Mouse (Mus musculus) spleen, adult 10 weeks (tissue): ENCODE results near the gene Nod2. TPM values are rescaled to one million over a fixed set of nuclear protein-coding genes. Genes with fewer than 3 reads are reported as not detected.

Experiments
- polyA plus RNA-seq: library from polyadenylated mRNA; stranded (reverse); fragments of 350-450 nt; fragmentation: Illumina TruSeq; extraction: RNeasy Lipid Tissue Mini Kit (QIAGEN cat#74804); gene quantifications from one replicate; pipeline ENCODE4 v1.2.3, GENCODE M21; 2015; ENCODE audit warnings: low replicate concordance; ENCODE audit not compliant: insufficient read depth

Gene Nod2
- 2.9 TPM for polyA plus RNA-seq

GRCm38 (mm10) chr8:88646837-88647778 is at the start of gene Nod2:
Gene Nod2 (plus strand): TSS chr8:88647315.

DNA sequence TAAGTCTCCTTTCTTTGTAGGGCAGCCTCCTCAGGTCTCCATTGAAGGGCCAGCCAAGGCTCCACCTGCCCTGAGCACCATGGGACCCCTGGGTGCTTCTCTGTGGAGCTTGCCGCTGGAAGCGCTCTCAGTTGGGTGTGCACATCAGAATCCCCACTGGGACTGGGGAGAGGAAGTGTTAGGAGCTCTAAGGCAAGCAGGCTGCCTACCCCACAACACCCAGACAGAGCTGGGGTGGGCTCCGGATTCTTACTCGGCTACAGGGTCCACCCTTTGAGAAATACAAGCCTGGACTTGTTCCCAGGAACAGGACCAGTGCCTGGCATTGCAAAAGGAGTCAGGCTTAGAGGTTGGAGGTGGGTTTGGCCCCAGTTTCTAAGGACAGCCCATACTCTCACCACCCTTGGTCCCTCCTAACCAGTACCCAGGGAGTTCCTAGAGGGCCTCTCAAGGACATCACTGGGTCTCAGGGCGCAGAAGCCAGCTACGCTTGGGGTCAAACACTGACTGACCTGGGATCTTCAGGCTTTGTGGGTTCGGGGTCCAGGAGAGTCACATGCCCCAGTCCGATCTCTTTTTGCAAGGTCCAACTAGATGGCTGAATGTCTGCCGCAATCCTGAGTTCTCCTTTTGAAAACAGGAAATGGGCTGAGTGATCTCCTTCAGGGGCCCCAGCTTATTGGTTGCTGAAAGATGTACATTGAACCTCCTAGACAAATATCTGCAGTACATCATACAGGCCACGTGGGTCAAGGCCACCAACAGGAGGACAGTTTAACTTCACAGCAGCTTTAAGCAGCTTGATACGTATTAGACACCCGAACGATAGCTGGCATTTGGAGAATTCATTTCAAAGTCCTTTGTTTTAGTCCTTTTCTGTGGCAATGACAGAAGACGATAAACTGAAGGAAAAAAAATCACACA is 11.4 kb upstream of the Nod2 start, which contains the start of gene Snx20:
Gene Snx20, minus strand, starts transcription at position 655 of the 924 bp plus-strand sequence.

DNA sequence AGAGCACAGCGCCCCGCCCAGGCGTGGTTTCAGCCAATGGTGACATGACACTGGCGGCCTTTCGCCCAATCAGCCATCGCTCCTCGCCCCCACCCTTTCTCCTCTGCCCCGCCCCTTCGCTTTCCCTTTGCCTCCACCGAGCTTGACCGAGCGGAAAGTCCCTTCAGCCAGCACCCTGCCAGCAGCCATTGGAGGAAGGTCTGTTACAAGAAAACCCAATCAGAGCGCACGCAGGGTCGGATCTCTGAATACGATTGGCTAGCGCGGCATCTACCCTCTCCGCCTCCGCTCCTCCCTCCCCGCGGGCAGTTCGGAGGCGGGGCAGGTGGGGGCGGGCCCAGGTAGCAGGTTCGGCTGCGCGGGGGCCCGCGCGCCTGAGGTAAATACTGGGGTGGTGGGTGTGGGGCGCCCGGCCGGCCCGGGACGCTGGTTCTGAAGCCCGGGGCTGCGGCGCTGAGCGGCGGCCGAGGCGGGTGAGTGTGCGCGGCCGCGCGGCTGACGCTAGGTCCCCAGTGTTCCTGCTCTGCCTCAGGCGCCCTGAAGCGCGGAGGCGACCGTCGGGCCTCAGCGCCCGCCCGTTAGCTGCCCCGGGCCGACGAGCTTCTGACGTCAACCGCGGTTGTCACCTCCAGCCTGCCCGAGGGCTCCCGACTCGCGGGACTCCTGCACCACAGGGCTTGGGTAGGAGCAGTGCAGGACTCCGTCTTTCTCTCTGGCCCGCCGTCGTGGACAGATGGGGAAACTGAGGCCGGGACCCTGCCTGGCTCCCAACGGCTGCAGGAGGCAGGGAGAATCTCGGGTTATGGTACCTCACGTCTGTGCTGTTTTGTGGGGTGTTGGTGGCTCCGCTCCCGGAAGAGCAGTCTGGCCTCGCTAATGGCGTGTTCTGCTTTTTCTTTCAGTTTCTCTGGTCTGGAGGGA is 49.9 kb downstream of the Nod2 start, which contains the start of gene Cyld:
Gene Cyld, plus strand, starts transcription at position 308 of the 921 bp plus-strand sequence.

Other genes with a start within 250 kb of the Nod2 start
- gene Nkd1, start 126.0 kb upstream of the Nod2 start, polyA plus RNA-seq: 3.2 TPM
- gene Snx20, start 11.2 kb upstream of the Nod2 start, polyA plus RNA-seq: 44.8 TPM
- 99.2 TPM for gene Cyld, start 49.7 kb downstream of the Nod2 start, polyA plus RNA-seq